Mouse (Mus musculus) macrophage (primary cell): Measurements from ENCODE around the gene BC030870. TPM values are rescaled to one million over a fixed set of nuclear protein-coding genes. Genes with fewer than 3 reads are reported as not detected.

Experiments used
- H3K27ac ChIP-seq: fragments of 350-480 bp; formaldehyde crosslinking; 2 replicates; pipeline ENCODE4 v1.9.0; 2021
- H3K36me3 ChIP-seq: fragments of 350-480 bp; formaldehyde crosslinking; 2 replicates; pipeline ENCODE4 v1.9.0; 2021; ENCODE audit errors: inconsistent target
- H3K4me3 ChIP-seq: fragments of 350-480 bp; formaldehyde crosslinking; 2 replicates; pipeline ENCODE4 v1.9.0; 2021; ENCODE audit errors: inconsistent target
- H3K79me2 ChIP-seq: fragments of 350-480 bp; formaldehyde crosslinking; 2 replicates; pipeline ENCODE4 v1.9.0; 2021; ENCODE audit errors: inconsistent target
- WGBS: methylation state at CpG from one replicate; pipeline ENCODE4 v1.1.7; 2026; ENCODE audit warnings: inconsistent platforms; ENCODE audit not compliant: missing documents; 5-methylcytosine and 5-hydroxymethylcytosine counted together
- polyA plus RNA-seq: library from polyadenylated mRNA; stranded (reverse); fragments of 250-400 nt; gene quantifications from 3 replicates; pipeline ENCODE4 v1.2.4, GENCODE M21; 2018; ENCODE audit warnings: inconsistent platforms

Gene BC030870
- polyA plus RNA-seq, 1 experiment from 2014 or later, result not detected

DNA sequence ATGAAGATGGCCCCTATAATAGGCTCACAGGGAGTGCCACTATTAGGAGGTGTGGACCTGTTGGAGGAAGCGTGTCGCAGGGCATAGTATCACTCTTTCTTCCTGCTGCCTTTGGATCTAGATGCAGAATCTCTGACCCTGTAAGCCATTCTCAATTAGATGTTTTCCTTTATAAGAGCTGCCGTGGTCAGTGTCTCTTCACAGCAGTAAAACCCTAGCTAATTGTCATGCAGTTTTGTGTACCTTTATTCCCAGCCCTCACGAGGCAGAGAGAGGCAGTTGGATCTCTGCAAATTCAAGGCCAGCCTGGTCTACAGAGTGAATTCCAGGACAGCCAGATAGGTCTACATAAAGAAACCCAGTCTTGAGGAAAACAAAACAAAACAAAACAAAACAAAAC is 67.2 kb downstream of the BC030870 start:
- Histone ChIP-seq H3K4me3 (no peak overlapping the region), H3K36me3 (no peaks in the 10 kb centered on the region), H3K27ac (no peak overlapping the region), H3K79me2 (no peaks in the 10 kb centered on the region)
- 89% methylated on average over 4 of the region's 4 CpGs for WGBS

DNA sequence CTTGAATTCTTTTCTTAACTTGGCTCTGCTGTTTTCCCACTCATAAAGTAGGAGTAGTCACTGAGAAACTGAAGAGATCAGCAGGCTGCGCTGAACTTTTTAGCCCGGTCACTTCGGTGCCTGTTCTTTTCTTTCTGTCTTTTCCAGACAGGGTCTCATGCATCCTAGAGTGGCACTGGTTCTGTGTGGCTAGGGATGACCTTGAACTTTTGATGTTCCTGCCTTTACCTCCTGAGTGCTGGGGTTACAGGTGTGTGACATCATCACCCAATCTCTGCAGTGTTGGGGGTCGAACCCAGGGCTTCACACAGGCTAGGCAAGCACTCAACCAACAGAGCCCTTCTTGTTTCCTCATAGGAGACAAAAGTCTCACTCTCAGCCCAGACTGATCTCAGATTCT is 72.6 kb downstream of the BC030870 start:
- H3K27ac ChIP-seq, result no peak overlapping the region
- no peaks in the 10 kb centered on the region for H3K79me2 ChIP-seq
- no peaks in the 10 kb centered on the region for H3K36me3 ChIP-seq
- no peak overlapping the region for H3K4me3 ChIP-seq
- WGBS, result 93% methylated on average over 4 of the region's 4 CpGs

DNA sequence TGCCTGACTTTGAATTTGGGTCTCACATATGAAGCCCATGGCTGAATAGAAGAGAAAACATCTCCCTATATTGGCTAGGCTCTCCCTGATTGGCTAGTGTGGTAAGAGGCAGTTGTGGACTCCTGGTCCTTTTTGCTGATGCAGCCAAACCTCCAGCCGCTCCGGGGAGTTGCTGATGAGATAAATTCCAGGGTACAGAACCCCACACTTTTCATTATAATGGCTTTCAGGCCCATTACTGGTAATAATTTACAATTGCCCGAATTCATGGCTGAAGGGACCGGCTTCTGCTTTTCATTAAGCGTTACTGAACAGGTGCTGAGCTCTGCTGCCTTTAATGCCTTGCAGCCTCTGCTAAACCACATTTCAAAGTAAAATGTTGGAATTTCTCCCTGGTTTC is 75.4 kb downstream of the BC030870 start:
- WGBS, result 81% methylated on average over 5 of the region's 5 CpGs

DNA sequence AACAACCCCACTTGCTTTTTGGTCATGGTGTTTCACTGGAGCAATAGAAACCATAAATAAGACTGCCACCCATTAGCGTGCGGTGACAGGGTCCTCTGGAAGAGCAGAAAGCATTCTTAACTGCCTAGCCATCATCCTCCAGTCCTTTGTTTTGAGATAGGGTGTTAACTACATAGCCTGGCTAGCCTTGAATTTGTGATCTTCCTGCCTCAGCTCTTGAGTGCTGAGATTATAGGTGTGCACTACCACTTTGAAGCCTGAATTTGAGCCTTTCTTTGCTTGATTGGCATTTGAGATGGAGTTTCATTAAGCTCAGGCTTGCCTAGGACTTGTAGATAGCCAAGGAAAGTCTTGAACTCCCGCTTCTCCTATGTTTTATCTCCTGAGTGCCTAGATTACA is 75.8 kb downstream of the BC030870 start:
- Histone ChIP-seq H3K79me2 (no peaks in the 10 kb centered on the region), H3K27ac (no peak overlapping the region), H3K36me3 (no peaks in the 10 kb centered on the region), H3K4me3 (no peak overlapping the region)
- WGBS, result 79% methylated on average over 3 of the region's 3 CpGs

More for the DNA sequence above, 75.4 kb downstream of the BC030870 start:
- Histone ChIP-seq H3K4me3 (no peak overlapping the region), H3K36me3 (no peaks in the 10 kb centered on the region), H3K27ac (no peak overlapping the region), H3K79me2 (no peaks in the 10 kb centered on the region)

DNA sequence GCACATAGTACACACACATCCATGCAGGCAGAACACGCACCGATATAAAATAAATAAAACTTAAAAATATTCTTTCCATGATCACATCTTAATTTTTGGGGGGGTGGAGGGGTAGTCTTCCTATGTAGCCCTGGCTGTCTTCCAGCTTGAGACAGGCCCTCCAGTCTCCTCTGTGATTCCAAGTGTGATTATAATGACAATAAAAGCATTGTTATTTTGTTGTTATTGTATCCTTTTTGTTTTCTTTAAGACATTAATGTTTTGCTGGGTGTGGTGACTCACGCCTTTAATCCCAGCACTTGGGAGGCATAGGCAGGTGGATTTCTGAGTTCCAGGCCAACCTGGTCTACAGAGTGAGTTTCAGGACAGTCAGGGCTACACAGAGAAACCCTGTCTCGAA is 81.6 kb downstream of the BC030870 start:
- Histone ChIP-seq H3K79me2 (no peaks in the 10 kb centered on the region), H3K36me3 (no peaks in the 10 kb centered on the region), H3K4me3 (no peak overlapping the region), H3K27ac (no peak overlapping the region)
- 97% methylated on average over 3 of the region's 4 CpGs for WGBS

DNA sequence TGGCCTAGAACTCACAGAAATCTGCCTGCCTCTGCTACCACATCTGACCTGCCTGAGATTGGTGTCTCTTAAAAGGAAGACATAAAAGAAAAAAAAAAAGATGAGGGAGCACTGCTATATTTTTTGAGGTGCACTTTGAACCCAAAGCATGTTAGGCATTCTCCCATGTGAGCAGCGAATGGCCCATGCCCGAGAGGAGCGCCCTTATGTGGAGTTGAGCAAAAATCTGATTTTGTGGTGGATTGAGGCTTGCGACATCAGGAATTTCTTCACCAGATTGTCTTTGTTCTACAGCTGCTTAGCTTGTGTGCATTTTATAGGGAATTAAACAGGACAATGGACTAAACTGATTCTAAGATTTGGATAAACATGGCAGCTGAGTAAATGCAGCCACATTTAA is 82.2 kb downstream of the BC030870 start:
- Histone ChIP-seq H3K79me2 (no peaks in the 10 kb centered on the region), H3K36me3 (no peaks in the 10 kb centered on the region), H3K4me3 (no peak overlapping the region), H3K27ac (no peak overlapping the region)
- WGBS, result 94% methylated on average over 4 of the region's 4 CpGs

DNA sequence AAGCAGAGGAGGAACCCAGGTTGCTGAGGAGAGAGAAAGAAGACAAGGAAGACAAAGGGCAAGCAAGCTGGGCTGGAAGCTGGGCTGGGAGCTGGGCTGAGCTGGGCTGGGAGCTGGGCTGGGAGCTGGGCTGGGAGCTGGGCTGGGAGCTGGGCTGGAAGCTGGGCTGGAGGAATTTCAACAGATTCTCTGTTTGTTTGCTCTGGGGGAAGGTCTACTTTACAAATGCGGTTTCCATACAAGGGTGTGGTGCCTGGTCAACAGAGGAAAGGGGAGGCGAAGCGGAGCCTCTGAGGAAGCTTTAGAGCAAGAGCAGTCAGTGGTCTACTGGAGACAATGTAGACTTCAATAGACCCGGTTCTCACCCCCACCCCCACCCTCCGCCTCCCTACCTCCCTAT is 82.8 kb downstream of the BC030870 start:
- no peaks in the 10 kb centered on the region for H3K36me3 ChIP-seq
- no peak overlapping the region for H3K4me3 ChIP-seq
- H3K79me2 ChIP-seq, result no peaks in the 10 kb centered on the region
- no peak overlapping the region for H3K27ac ChIP-seq
- WGBS, result 67% methylated on average over 5 of the region's 5 CpGs

DNA sequence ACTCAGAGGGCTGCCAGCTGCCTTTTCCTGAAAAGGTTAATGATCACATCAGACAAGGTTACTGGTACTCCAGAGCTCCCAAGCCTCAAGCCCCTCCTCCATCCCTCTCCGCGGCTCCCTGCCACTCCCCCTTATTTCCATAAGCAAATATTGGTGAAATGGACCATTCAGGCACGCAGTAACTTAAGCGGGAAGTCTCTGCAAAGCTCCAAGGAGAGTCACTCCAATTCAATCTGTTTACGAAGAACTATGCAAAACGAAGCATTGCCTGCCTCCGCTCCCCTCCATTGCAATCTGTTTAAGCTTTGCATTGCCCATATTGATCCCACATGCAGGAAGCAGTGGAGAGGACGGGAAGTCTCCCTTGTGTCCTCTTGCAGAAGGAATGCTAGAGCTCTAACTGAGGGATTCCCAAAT is 92.2 kb downstream of the BC030870 start, which contains the start of gene Apela:
Apela (minus strand) TSS at position 220 of the 417 bp plus-strand sequence.
- H3K36me3 ChIP-seq, result no peaks in the 10 kb centered on the region
- H3K4me3 ChIP-seq, result no peak within 1 kb of the TSS
- H3K27ac ChIP-seq, result no peak within 1 kb of the TSS
- no peaks in the 10 kb centered on the region for H3K79me2 ChIP-seq
- 4% methylated on average over 8 of the region's 8 CpGs for WGBS

Other genes with a start within 250 kb of the BC030870 start
- gene Tmem192, start 182.4 kb downstream of the BC030870 start, polyA plus RNA-seq, result 62.4 to 115 TPM (median 70.6 TPM) in 3 replicates
- gene Trim75, start 141.7 kb downstream of the BC030870 start, polyA plus RNA-seq, result not detected in 3 replicates
- not detected in 3 replicates for gene Trim61, start 111.0 kb downstream of the BC030870 start, polyA plus RNA-seq
- gene Trim60, start 111.0 kb downstream of the BC030870 start, polyA plus RNA-seq, result not detected in 3 replicates
- gene Apela, start 92.2 kb downstream of the BC030870 start, polyA plus RNA-seq, result not detected in 3 replicates
- gene Gm10663, start 54.5 kb downstream of the BC030870 start, polyA plus RNA-seq, result not detected in 3 replicates